Mouse (Mus musculus): Measurements from ENCODE around the gene Wars. TPM values are rescaled to one million over a fixed set of nuclear protein-coding genes. Genes with fewer than 3 reads are reported as not detected.
A peak's percentile ranks its signal among the peaks of the same experiment; 100 is the strongest.

The Wars gene
- polyA plus RNA-seq, 1 experiment from 2014 or later: 93.0 TPM

GRCm38 (mm10) chr12:108915893-108916292, 21.9 kb upstream of the Wars start:
- WGBS: 33% methylated on average over 6 of the region's 6 CpGs
- Histone ChIP-seq H3K36me3 (ENCODE audit: control insufficient read depth, insufficient read depth, low read length) (no peaks in the 10 kb centered on the region), H3K9ac (ENCODE audit: low read length) (no peak overlapping the region), H3K27me3 (replicated peaks; ENCODE audit: control insufficient read depth, insufficient read depth, low read length) (no peaks in the 10 kb centered on the region), H3K27ac (ENCODE audit: low read depth) (no peak overlapping the region), H3K9me3 (ENCODE audit: control insufficient read depth, low read length) (no peaks in the 10 kb centered on the region), H3K4me2 (ENCODE audit: low read length) (no peak overlapping the region), H3K4me3 (ENCODE audit: low read depth, low read length) (no peak overlapping the region), H3K4me1 (replicated peaks; ENCODE audit: control insufficient read depth, insufficient read depth, low read length) (peaks cover 26% of the 10 kb centered on the region)
- 0 out of 2 replicates have a peak, but pooled peaks have one; percentile 54 for ATAC-seq (replicated peaks; ENCODE audit: low FRiP score, low TSS enrichment, low read depth)
- DNase-seq (ENCODE audit: low spot score): no peak

GRCm38 (mm10) chr12:108914709-108915340, 20.9 kb upstream of the Wars start:
- peak overlapping the region; percentile 5; the same call in 1 of the 2 replicates for H3K27ac ChIP-seq (ENCODE audit: low read depth)
- WGBS: 33% methylated on average over 12 of the region's 12 CpGs
- ATAC-seq (replicated peaks; ENCODE audit: low FRiP score, low TSS enrichment, low read depth): 0 out of 2 replicates have a peak, but pooled peaks have one; percentile 33

GRCm38 (mm10) chr12:108914198-108914597, 20.2 kb upstream of the Wars start:
- H3K9ac ChIP-seq (ENCODE audit: low read length): no peak overlapping the region
- H3K4me1 ChIP-seq (replicated peaks; ENCODE audit: control insufficient read depth, insufficient read depth, low read length): peaks cover 31% of the 10 kb centered on the region
- 54% methylated on average over 3 of the region's 3 CpGs for WGBS

More at GRCm38 (mm10) chr12:108914709-108915340, 20.9 kb upstream of the Wars start:
- Histone ChIP-seq H3K36me3 (ENCODE audit: control insufficient read depth, insufficient read depth, low read length) (no peaks in the 10 kb centered on the region), H3K4me3 (ENCODE audit: low read depth, low read length) (no peak overlapping the region), H3K9ac (ENCODE audit: low read length) (no peak overlapping the region), H3K4me2 (ENCODE audit: low read length) (no peak overlapping the region), H3K4me1 (replicated peaks; ENCODE audit: control insufficient read depth, insufficient read depth, low read length) (peaks cover 31% of the 10 kb centered on the region), H3K9me3 (ENCODE audit: control insufficient read depth, low read length) (no peaks in the 10 kb centered on the region), H3K27me3 (replicated peaks; ENCODE audit: control insufficient read depth, insufficient read depth, low read length) (no peaks in the 10 kb centered on the region)
- DNase-seq (ENCODE audit: low spot score): no peak

GRCm38 (mm10) chr12:108912442-108912841, 18.5 kb upstream of the Wars start:
- Histone ChIP-seq H3K36me3 (ENCODE audit: control insufficient read depth, insufficient read depth, low read length) (no peaks in the 10 kb centered on the region), H3K4me3 (ENCODE audit: low read depth, low read length) (no peak overlapping the region), H3K4me2 (ENCODE audit: low read length) (no peak overlapping the region), H3K4me1 (replicated peaks; ENCODE audit: control insufficient read depth, insufficient read depth, low read length) (peaks cover 35% of the 10 kb centered on the region), H3K9ac (ENCODE audit: low read length) (no peak overlapping the region), H3K9me3 (ENCODE audit: control insufficient read depth, low read length) (no peaks in the 10 kb centered on the region), H3K27me3 (replicated peaks; ENCODE audit: control insufficient read depth, insufficient read depth, low read length) (no peaks in the 10 kb centered on the region), H3K27ac (ENCODE audit: low read depth) (no peak overlapping the region)
- 82% methylated on average over 2 of the region's 2 CpGs for WGBS
- DNase-seq (ENCODE audit: low spot score) (no peak), ATAC-seq (replicated peaks; ENCODE audit: low FRiP score, low TSS enrichment, low read depth) (no peak)

More at GRCm38 (mm10) chr12:108914198-108914597, 20.2 kb upstream of the Wars start:
- Histone ChIP-seq H3K36me3 (ENCODE audit: control insufficient read depth, insufficient read depth, low read length) (no peaks in the 10 kb centered on the region), H3K27me3 (replicated peaks; ENCODE audit: control insufficient read depth, insufficient read depth, low read length) (no peaks in the 10 kb centered on the region), H3K9me3 (ENCODE audit: control insufficient read depth, low read length) (no peaks in the 10 kb centered on the region), H3K27ac (ENCODE audit: low read depth) (no peak overlapping the region), H3K4me3 (ENCODE audit: low read depth, low read length) (no peak overlapping the region), H3K4me2 (ENCODE audit: low read length) (no peak overlapping the region)
- no peak for DNase-seq (ENCODE audit: low spot score)
- ATAC-seq (replicated peaks; ENCODE audit: low FRiP score, low TSS enrichment, low read depth): no peak; the same call in 1 of the 2 replicates

GRCm38 (mm10) chr12:108909846-108910433, 16.0 kb upstream of the Wars start:
- H3K9me3 ChIP-seq (ENCODE audit: control insufficient read depth, low read length): no peaks in the 10 kb centered on the region
- WGBS: 41% methylated on average over 8 of the region's 8 CpGs
- peaks cover 26% of the 10 kb centered on the region for H3K4me1 ChIP-seq (replicated peaks; ENCODE audit: control insufficient read depth, insufficient read depth, low read length)
- H3K4me3 ChIP-seq (ENCODE audit: low read depth, low read length): no peak overlapping the region
- H3K27ac ChIP-seq (ENCODE audit: low read depth): peak overlapping the region; percentile 63
- no peak overlapping the region for H3K9ac ChIP-seq (ENCODE audit: low read length)
- ATAC-seq (replicated peaks; ENCODE audit: low FRiP score, low TSS enrichment, low read depth) (no peak), DNase-seq (ENCODE audit: low spot score) (no peak)
- no peak overlapping the region for H3K4me2 ChIP-seq (ENCODE audit: low read length)
- H3K27me3 ChIP-seq (replicated peaks; ENCODE audit: control insufficient read depth, insufficient read depth, low read length): no peaks in the 10 kb centered on the region
- H3K36me3 ChIP-seq (ENCODE audit: control insufficient read depth, insufficient read depth, low read length): no peaks in the 10 kb centered on the region

GRCm38 (mm10) chr12:108906398-108906797, 12.4 kb upstream of the Wars start:
- Histone ChIP-seq H3K4me1 (replicated peaks; ENCODE audit: control insufficient read depth, insufficient read depth, low read length) (peaks cover 32% of the 10 kb centered on the region), H3K27ac (ENCODE audit: low read depth) (no peak overlapping the region), H3K9ac (ENCODE audit: low read length) (no peak overlapping the region), H3K27me3 (replicated peaks; ENCODE audit: control insufficient read depth, insufficient read depth, low read length) (no peaks in the 10 kb centered on the region), H3K9me3 (ENCODE audit: control insufficient read depth, low read length) (no peaks in the 10 kb centered on the region), H3K36me3 (ENCODE audit: control insufficient read depth, insufficient read depth, low read length) (no peaks in the 10 kb centered on the region), H3K4me3 (ENCODE audit: low read depth, low read length) (no peak overlapping the region), H3K4me2 (ENCODE audit: low read length) (no peak overlapping the region)
- DNase-seq (ENCODE audit: low spot score) (no peak), ATAC-seq (replicated peaks; ENCODE audit: low FRiP score, low TSS enrichment, low read depth) (no peak)
- WGBS: 68% methylated on average over 12 of the region's 12 CpGs

GRCm38 (mm10) chr12:108905620-108906302, 11.8 kb upstream of the Wars start:
- no peak overlapping the region for H3K4me2 ChIP-seq (ENCODE audit: low read length)
- peaks cover 35% of the 10 kb centered on the region for H3K4me1 ChIP-seq (replicated peaks; ENCODE audit: control insufficient read depth, insufficient read depth, low read length)
- no peak overlapping the region for H3K4me3 ChIP-seq (ENCODE audit: low read depth, low read length)
- WGBS: 59% methylated on average over 14 of the region's 14 CpGs
- H3K9me3 ChIP-seq (ENCODE audit: control insufficient read depth, low read length): no peaks in the 10 kb centered on the region
- no peak overlapping the region for H3K27ac ChIP-seq (ENCODE audit: low read depth)
- no peak overlapping the region for H3K9ac ChIP-seq (ENCODE audit: low read length)
- ATAC-seq (replicated peaks; ENCODE audit: low FRiP score, low TSS enrichment, low read depth): no peak
- no peaks in the 10 kb centered on the region for H3K36me3 ChIP-seq (ENCODE audit: control insufficient read depth, insufficient read depth, low read length)
- H3K27me3 ChIP-seq (replicated peaks; ENCODE audit: control insufficient read depth, insufficient read depth, low read length): no peaks in the 10 kb centered on the region
- DNase-seq (ENCODE audit: low spot score): no peak

GRCm38 (mm10) chr12:108904276-108904653, 10.3 kb upstream of the Wars start:
- Histone ChIP-seq H3K4me2 (ENCODE audit: low read length) (no peak overlapping the region), H3K27ac (ENCODE audit: low read depth) (0 out of 2 replicates have a peak overlapping the region, but pooled peaks have one; percentile 28), H3K4me3 (ENCODE audit: low read depth, low read length) (no peak overlapping the region), H3K9ac (ENCODE audit: low read length) (no peak overlapping the region), H3K36me3 (ENCODE audit: control insufficient read depth, insufficient read depth, low read length) (no peaks in the 10 kb centered on the region), H3K9me3 (ENCODE audit: control insufficient read depth, low read length) (no peaks in the 10 kb centered on the region), H3K27me3 (replicated peaks; ENCODE audit: control insufficient read depth, insufficient read depth, low read length) (no peaks in the 10 kb centered on the region), H3K4me1 (replicated peaks; ENCODE audit: control insufficient read depth, insufficient read depth, low read length) (peaks cover 31% of the 10 kb centered on the region)
- WGBS: 32% methylated on average over 8 of the region's 8 CpGs
- ATAC-seq (replicated peaks; ENCODE audit: low FRiP score, low TSS enrichment, low read depth) (no peak), DNase-seq (ENCODE audit: low spot score) (no peak)

Data from intestine, embryonic 14.5 days (tissue).